In the genomic region with DNA sequence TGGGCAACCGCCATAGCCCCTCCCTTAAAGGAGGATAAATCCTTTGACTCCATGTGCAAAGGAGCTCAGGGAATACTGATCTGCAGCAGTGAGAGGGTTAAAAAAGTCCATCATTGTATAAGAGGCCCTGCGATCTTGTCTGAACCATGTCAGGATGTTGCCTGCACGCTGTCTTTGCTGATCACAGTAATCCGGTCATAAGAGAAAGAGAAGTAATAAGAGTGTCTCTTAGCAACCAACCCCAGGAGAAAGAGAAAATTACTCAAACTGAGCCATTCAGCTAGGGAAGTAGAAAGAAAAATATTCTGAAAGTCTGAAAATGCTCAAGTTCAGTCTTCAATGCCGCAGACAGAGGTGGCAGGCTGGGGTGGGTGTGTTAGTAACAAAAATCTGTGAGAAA, we compare ENCODE assay signal across 12 mouse cellular contexts.
DNase-seq lines count a peak whose midpoint lies in the region; ATAC-seq and TF ChIP-seq lines count a peak whose summit lies in the region.
"Had no signal": no experiment of that assay in that cellular context is flagged by ENCODE, and none has a peak within 500 bp of the region (broad histone marks: within the 10 kb centered on the region; RNA-seq: fewer than 3 reads in every experiment).

No protein-coding gene starts in this region.

- H3K4me2 ChIP-seq in hindbrain, embryonic 14.5 days (replicated peaks): no peak overlapping the region; the same call in 1 of the 2 replicates
- no peak overlapping the region for H3K4me2 ChIP-seq in hindbrain, embryonic 11.5 days (replicated peaks; ENCODE audit: low read depth, low read length)
- no peak overlapping the region; the same call in 1 of the 2 replicates for H3K4me2 ChIP-seq in midbrain, embryonic 12.5 days (replicated peaks)
- H3K4me2 ChIP-seq: heart, embryonic 11.5 days; liver, embryonic 13.5 days had no signal

- H3K9ac ChIP-seq in hindbrain, embryonic 14.5 days: no peak overlapping the region; the same call in 1 of the 2 replicates
- no peak overlapping the region for H3K9ac ChIP-seq in hindbrain, embryonic 11.5 days (ENCODE audit: low read depth, low read length)
- no peak overlapping the region for H3K9ac ChIP-seq in midbrain, embryonic 12.5 days (replicated peaks)
- H3K9ac ChIP-seq: liver, embryonic 13.5 days had no signal

- no peaks in the 10 kb centered on the region for H3K27me3 ChIP-seq in hindbrain, embryonic 14.5 days (ENCODE audit: control insufficient read depth, insufficient read depth, low read length)
- H3K27me3 ChIP-seq in hindbrain, embryonic 11.5 days (ENCODE audit: control insufficient read depth, insufficient read depth, low read length): no peaks in the 10 kb centered on the region
- no peaks in the 10 kb centered on the region for H3K27me3 ChIP-seq in midbrain, embryonic 12.5 days
- H3K27me3 ChIP-seq: liver, embryonic 13.5 days had no signal

- H3K9me3 ChIP-seq in hindbrain, embryonic 14.5 days (ENCODE audit: control insufficient read depth, low read length): no peaks in the 10 kb centered on the region
- H3K9me3 ChIP-seq in hindbrain, embryonic 11.5 days (ENCODE audit: control insufficient read depth, low read length): no peaks in the 10 kb centered on the region
- H3K9me3 ChIP-seq in midbrain, embryonic 12.5 days: no peaks in the 10 kb centered on the region
- H3K9me3 ChIP-seq: liver, embryonic 13.5 days had no signal

- no peak for DNase-seq in hindbrain, embryonic 14.5 days (ENCODE audit: low spot score)
- no peak for DNase-seq in hindbrain, embryonic 11.5 days (ENCODE audit: low spot score)
- DNase-seq in kidney, postnatal 4 days: no peak
- no peak for DNase-seq in urinary bladder, adult 2 months (ENCODE audit: low spot score)
- DNase-seq in kidney, adult 9 months: no peak
- DNase-seq: liver, embryonic 13.5 days; thymus, postnatal 4 days had no signal

- no peak overlapping the region for H3K4me3 ChIP-seq in hindbrain, embryonic 14.5 days (replicated peaks; ENCODE audit: low read length)
- H3K4me3 ChIP-seq in hindbrain, embryonic 11.5 days (ENCODE audit: low read depth, low read length): no peak overlapping the region
- H3K4me3 ChIP-seq in cortical plate, adult 2 months (ENCODE audit: insufficient read depth, low read length): no peak overlapping the region
- H3K4me3 ChIP-seq in midbrain, embryonic 12.5 days: no peak overlapping the region
- H3K4me3 ChIP-seq: liver, embryonic 13.5 days had no signal

- 0 out of 2 replicates have a peak, but pooled peaks have one; percentile 21 for ATAC-seq in hindbrain, embryonic 14.5 days (ENCODE audit: low FRiP score)
- ATAC-seq in hindbrain, embryonic 11.5 days (ENCODE audit: low FRiP score): no peak
- peak; percentile 55 for ATAC-seq in CD4-positive, CD25-positive, alpha-beta regulatory T cell, adult 4 months
- peak; percentile 73 for ATAC-seq in midbrain, embryonic 12.5 days (ENCODE audit: low FRiP score, low read depth)

- H3K36me3 ChIP-seq in hindbrain, embryonic 14.5 days (replicated peaks; ENCODE audit: control insufficient read depth, insufficient read depth): no peaks in the 10 kb centered on the region
- no peaks in the 10 kb centered on the region for H3K36me3 ChIP-seq in hindbrain, embryonic 11.5 days (ENCODE audit: control insufficient read depth, insufficient read depth, low read length)
- H3K36me3 ChIP-seq in midbrain, embryonic 12.5 days: no peaks in the 10 kb centered on the region
- H3K36me3 ChIP-seq: G1E; liver, embryonic 13.5 days had no signal

- 32% methylated on average over 5 of the region's 5 CpGs for WGBS in hindbrain, embryonic 14.5 days
- 68% methylated on average over 5 of the region's 5 CpGs for WGBS in hindbrain, embryonic 11.5 days
- WGBS in midbrain, embryonic 12.5 days: 18% methylated on average over 5 of the region's 5 CpGs

- H3K27ac ChIP-seq in hindbrain, embryonic 14.5 days: no peak overlapping the region
- no peak overlapping the region for H3K27ac ChIP-seq in hindbrain, embryonic 11.5 days (ENCODE audit: low read depth, low read length)
- 0 out of 2 replicates have a peak overlapping the region, but pooled peaks have one; percentile 19 for H3K27ac ChIP-seq in cortical plate, adult 2 months (ENCODE audit: insufficient read depth, low read length)
- 0 out of 2 replicates have a peak overlapping the region, but pooled peaks have one; percentile 39 for H3K27ac ChIP-seq in midbrain, embryonic 12.5 days (replicated peaks)
- H3K27ac ChIP-seq: liver, embryonic 13.5 days had no signal

- H3K4me1 ChIP-seq in hindbrain, embryonic 14.5 days (replicated peaks; ENCODE audit: control insufficient read depth, insufficient read depth, low read length): peaks cover 11% of the 10 kb centered on the region
- no peaks in the 10 kb centered on the region for H3K4me1 ChIP-seq in hindbrain, embryonic 11.5 days (replicated peaks; ENCODE audit: control insufficient read depth, insufficient read depth, low read length)
- peaks cover 8% of the 10 kb centered on the region for H3K4me1 ChIP-seq in cortical plate, adult 2 months (ENCODE audit: control insufficient read depth, insufficient read depth, low read length)
- H3K4me1 ChIP-seq in midbrain, embryonic 12.5 days: peaks cover 7% of the 10 kb centered on the region

- no peak for TF ChIP-seq CTCF in cortical plate, adult 2 months (IDR thresholded peaks at IDR 0.05; ENCODE audit: extremely low read depth, insufficient read depth, low read length)

- no peak for TF ChIP-seq POLR2A in cortical plate, adult 2 months (IDR thresholded peaks at IDR 0.05; ENCODE audit: extremely low read depth, insufficient read depth, low read length)

Comparison
In these comparisons a context has a peak if more than half of its experiments do, and no peak if none do; other contexts are left out.
1. H3K27ac ChIP-seq: peak in cortical plate, adult 2 months (single experiment) and midbrain, embryonic 12.5 days (single experiment); none in hindbrain, embryonic 14.5 days (single experiment) and hindbrain, embryonic 11.5 days (single experiment).